Mouse (Mus musculus): ENCODE data around the gene Cox5a. TPM values are rescaled to one million over a fixed set of nuclear protein-coding genes. Genes with fewer than 3 reads are reported as not detected.
A peak's percentile ranks its signal among the peaks of the same experiment; 100 is the strongest.

The Cox5a gene
- total and polyA plus RNA-seq, 2 experiments from 2014 or later = 266 to 1,120 TPM

DNA sequence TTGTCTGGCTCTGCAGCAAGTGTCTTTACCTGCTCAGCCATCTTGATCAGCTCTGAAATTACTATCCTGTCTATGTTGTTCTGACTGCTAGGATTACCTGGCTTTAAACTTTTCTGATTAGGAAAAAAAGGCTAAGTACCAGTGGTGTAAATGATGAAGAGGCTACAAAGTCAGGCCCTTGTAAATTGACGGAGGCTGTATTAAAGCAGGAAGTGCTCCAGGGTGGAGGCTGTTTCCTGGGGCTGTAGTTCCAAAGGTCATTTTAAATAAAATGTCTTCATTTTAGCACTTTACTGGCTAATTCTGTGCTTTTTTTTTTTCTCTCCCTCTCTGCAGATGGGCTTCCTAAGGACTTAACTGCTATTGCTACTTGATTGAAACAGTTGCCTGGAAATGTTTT lies 10.9 kb downstream of the Cox5a start:
- no peaks in the 10 kb centered on the region for H3K9me3 ChIP-seq (ENCODE audit: low read length)
- no peak overlapping the region for H3K4me3 ChIP-seq (ENCODE audit: low read depth, low read length)
- no peak overlapping the region for H3K27ac ChIP-seq (ENCODE audit: low read depth, low read length)
- H3K9ac ChIP-seq (replicated peaks; ENCODE audit: low read length, poor library complexity, severe bottlenecking) = no peak overlapping the region
- no peaks in the 10 kb centered on the region for H3K27me3 ChIP-seq (ENCODE audit: insufficient read depth, low read length)
- DNase-seq (ENCODE audit: low spot score) = no peak
- H3K4me2 ChIP-seq (ENCODE audit: low read depth, low read length, poor library complexity, severe bottlenecking) = no peak overlapping the region
- WGBS = 90% methylated on average over 1 of the region's 1 CpGs
- H3K36me3 ChIP-seq (ENCODE audit: insufficient read depth, low read length) = peaks cover 19% of the 10 kb centered on the region
- no peaks in the 10 kb centered on the region for H3K4me1 ChIP-seq (ENCODE audit: insufficient read depth, low read length)
- no peak for TF ChIP-seq CTCF (IDR thresholded peaks at IDR 0.05)
- no peak for ATAC-seq (ENCODE audit: low FRiP score)

- no peak for DNase-seq (ENCODE audit: low spot score)
- no peaks in the 10 kb centered on the region for H3K9me3 ChIP-seq (ENCODE audit: low read length)
- no peak overlapping the region for H3K9ac ChIP-seq (replicated peaks; ENCODE audit: low read length, poor library complexity, severe bottlenecking)
- H3K36me3 ChIP-seq (ENCODE audit: insufficient read depth, low read length) = peaks cover 28% of the 10 kb centered on the region
- peak overlapping the region; percentile 76 for H3K4me2 ChIP-seq (ENCODE audit: low read depth, low read length, poor library complexity, severe bottlenecking)
- H3K27me3 ChIP-seq (ENCODE audit: insufficient read depth, low read length) = no peaks in the 10 kb centered on the region
- TF ChIP-seq CTCF (IDR thresholded peaks at IDR 0.05) = no peak
- H3K27ac ChIP-seq (ENCODE audit: low read depth, low read length) = peak overlapping the region; percentile 86
- WGBS = 87% methylated on average over 5 of the region's 5 CpGs
- peak overlapping the region; percentile 72; the same call in 1 of the 2 replicates for H3K4me3 ChIP-seq (ENCODE audit: low read depth, low read length)
- no peak for ATAC-seq (ENCODE audit: low FRiP score)
- peaks cover 6% of the 10 kb centered on the region; the same call in 1 of the 2 replicates for H3K4me1 ChIP-seq (ENCODE audit: insufficient read depth, low read length)
These were observed 15.3 kb downstream of the Cox5a start for GRCm38 (mm10) chr9:57536362-57536761.

DNA sequence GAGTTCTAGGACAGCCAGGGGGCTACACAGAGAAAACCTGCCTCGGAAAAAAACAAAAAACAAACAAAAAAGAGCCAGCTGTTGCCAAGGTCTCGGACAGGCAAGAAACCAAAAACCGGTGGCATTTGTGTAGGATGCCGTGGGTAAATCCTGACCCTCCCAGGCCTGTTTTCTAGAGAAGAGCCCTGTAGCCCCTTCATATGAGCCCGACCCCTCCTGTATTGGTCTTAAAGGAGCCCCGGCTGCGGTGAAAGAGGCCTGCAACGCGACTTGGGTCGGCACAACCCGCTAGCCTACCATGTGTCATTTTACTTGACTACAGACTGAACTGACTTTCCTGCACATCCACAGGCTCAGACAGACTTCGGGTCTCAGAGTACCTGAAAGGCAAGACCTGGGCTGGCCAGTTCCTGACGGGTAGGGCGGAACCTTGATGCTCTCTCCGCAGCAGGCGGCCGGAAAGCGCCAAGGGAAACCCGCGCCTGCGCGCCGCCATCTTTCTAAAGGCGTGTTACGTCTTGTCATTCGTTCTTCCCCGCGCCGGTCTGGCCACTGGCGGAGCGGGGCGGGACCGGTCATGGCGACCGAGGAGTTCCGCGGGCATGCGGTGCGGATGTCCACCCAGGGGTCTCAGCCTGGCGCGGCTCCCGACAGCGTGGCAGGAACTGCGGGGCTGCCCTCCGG lies 16.1 kb downstream of the Cox5a start, which contains the start of gene Fam219b:
Fam219b (plus strand) TSS at position 485 of the 684 bp plus-strand sequence.
- H3K36me3 ChIP-seq (ENCODE audit: insufficient read depth, low read length) = peaks cover 30% of the 10 kb centered on the region
- H3K27me3 ChIP-seq (ENCODE audit: insufficient read depth, low read length) = no peaks in the 10 kb centered on the region
- no peak for TF ChIP-seq CTCF (IDR thresholded peaks at IDR 0.05)
- H3K9ac ChIP-seq (replicated peaks; ENCODE audit: low read length, poor library complexity, severe bottlenecking) = peak within 1 kb of the TSS; percentile 83
- peak; percentile 88 for ATAC-seq (ENCODE audit: low FRiP score)
- H3K4me3 ChIP-seq (ENCODE audit: low read depth, low read length) = peak within 1 kb of the TSS; percentile 72
- WGBS = 2% methylated on average over 45 of the region's 45 CpGs
- no peaks in the 10 kb centered on the region for H3K9me3 ChIP-seq (ENCODE audit: low read length)
- peak; percentile 95 for DNase-seq (ENCODE audit: low spot score)
- peak within 1 kb of the TSS; percentile 76 for H3K4me2 ChIP-seq (ENCODE audit: low read depth, low read length, poor library complexity, severe bottlenecking)
- H3K27ac ChIP-seq (ENCODE audit: low read depth, low read length) = peak within 1 kb of the TSS; percentile 86
- H3K4me1 ChIP-seq (ENCODE audit: insufficient read depth, low read length) = peaks cover 6% of the 10 kb centered on the region; the same call in 1 of the 2 replicates

- no peaks in the 10 kb centered on the region for H3K27me3 ChIP-seq (ENCODE audit: insufficient read depth, low read length)
- peaks cover 6% of the 10 kb centered on the region; the same call in 1 of the 2 replicates for H3K4me1 ChIP-seq (ENCODE audit: insufficient read depth, low read length)
- peak overlapping the region; percentile 86 for H3K27ac ChIP-seq (ENCODE audit: low read depth, low read length)
- ATAC-seq (ENCODE audit: low FRiP score) = peak; percentile 74
- no peaks in the 10 kb centered on the region for H3K9me3 ChIP-seq (ENCODE audit: low read length)
- DNase-seq (ENCODE audit: low spot score) = no peak
- H3K36me3 ChIP-seq (ENCODE audit: insufficient read depth, low read length) = peaks cover 30% of the 10 kb centered on the region; the same call in 1 of the 2 replicates
- peak overlapping the region; percentile 72 for H3K4me3 ChIP-seq (ENCODE audit: low read depth, low read length)
- peak overlapping the region; percentile 76 for H3K4me2 ChIP-seq (ENCODE audit: low read depth, low read length, poor library complexity, severe bottlenecking)
- WGBS = 0% methylated on average over 24 of the region's 24 CpGs
- TF ChIP-seq CTCF (IDR thresholded peaks at IDR 0.05) = no peak
- peak overlapping the region; percentile 83 for H3K9ac ChIP-seq (replicated peaks; ENCODE audit: low read length, poor library complexity, severe bottlenecking)
These were observed 16.7 kb downstream of the Cox5a start for GRCm38 (mm10) chr9:57537728-57538181.

DNA sequence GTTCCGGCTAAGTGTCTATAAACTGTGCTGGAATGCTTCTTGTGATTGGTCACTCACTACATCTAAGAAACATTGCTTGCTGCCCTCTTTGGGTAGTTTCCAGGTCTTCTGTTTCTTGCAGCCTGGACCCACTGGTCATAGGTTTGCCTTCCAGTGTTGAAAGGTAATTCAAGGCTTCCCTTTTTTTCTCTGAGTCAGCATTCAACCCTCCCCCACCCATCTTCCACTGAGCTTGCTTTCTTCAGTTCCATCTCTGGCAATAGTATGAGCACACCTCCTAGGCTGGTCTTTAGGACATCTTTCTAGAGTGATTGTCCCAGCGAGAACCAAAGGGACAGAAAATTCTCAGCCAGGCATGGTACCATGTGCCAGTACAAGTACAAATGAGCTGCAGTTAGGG lies 18.5 kb downstream of the Cox5a start:
- Histone ChIP-seq H3K9me3 (ENCODE audit: low read length) (no peaks in the 10 kb centered on the region), H3K27ac (ENCODE audit: low read depth, low read length) (no peak overlapping the region), H3K9ac (replicated peaks; ENCODE audit: low read length, poor library complexity, severe bottlenecking) (no peak overlapping the region), H3K36me3 (ENCODE audit: insufficient read depth, low read length) (peaks cover 36% of the 10 kb centered on the region), H3K4me2 (ENCODE audit: low read depth, low read length, poor library complexity, severe bottlenecking) (no peak overlapping the region), H3K4me1 (ENCODE audit: insufficient read depth, low read length) (peaks cover 6% of the 10 kb centered on the region; the same call in 1 of the 2 replicates), H3K4me3 (ENCODE audit: low read depth, low read length) (no peak overlapping the region), H3K27me3 (ENCODE audit: insufficient read depth, low read length) (no peaks in the 10 kb centered on the region)
- TF ChIP-seq CTCF (IDR thresholded peaks at IDR 0.05) = no peak
- ATAC-seq (ENCODE audit: low FRiP score) = no peak
- no peak for DNase-seq (ENCODE audit: low spot score)
- 90% methylated on average over 2 of the region's 2 CpGs for WGBS

- H3K4me2 ChIP-seq (ENCODE audit: low read depth, low read length, poor library complexity, severe bottlenecking) = no peak overlapping the region
- no peak for ATAC-seq (ENCODE audit: low FRiP score)
These were observed 20.2 kb downstream of the Cox5a start for GRCm38 (mm10) chr9:57541312-57541711.

More at GRCm38 (mm10) chr9:57541312-57541711, 20.2 kb downstream of the Cox5a start:
- no peaks in the 10 kb centered on the region for H3K9me3 ChIP-seq (ENCODE audit: low read length)
- WGBS = 8% methylated on average over 1 of the region's 1 CpGs
- TF ChIP-seq CTCF (IDR thresholded peaks at IDR 0.05) = peak; percentile 90
- peaks cover 6% of the 10 kb centered on the region; the same call in 1 of the 2 replicates for H3K4me1 ChIP-seq (ENCODE audit: insufficient read depth, low read length)
- peaks cover 42% of the 10 kb centered on the region for H3K36me3 ChIP-seq (ENCODE audit: insufficient read depth, low read length)
- peak; percentile 82 for DNase-seq (ENCODE audit: low spot score)
- H3K9ac ChIP-seq (replicated peaks; ENCODE audit: low read length, poor library complexity, severe bottlenecking) = no peak overlapping the region
- H3K27me3 ChIP-seq (ENCODE audit: insufficient read depth, low read length) = no peaks in the 10 kb centered on the region
- H3K4me3 ChIP-seq (ENCODE audit: low read depth, low read length) = no peak overlapping the region
- H3K27ac ChIP-seq (ENCODE audit: low read depth, low read length) = no peak overlapping the region

All from midbrain, postnatal 0 days (tissue).